Mouse (Mus musculus) left cerebral cortex, adult 8-10 months (tissue): Measurements from ENCODE around the gene Rgs7. TPM values are rescaled to one million over a fixed set of nuclear protein-coding genes. Genes with fewer than 3 reads are reported as not detected.

Experiments
- DNase-seq, 2 experiments: peaks; one replicate each; pipeline ENCODE4 v3.0.0; 2022; ENCODE audit warnings: low spot score in 2 of 2
- total RNA-seq, 4 experiments: library from RNA; stranded (reverse); gene quantifications; 2 replicates each; pipeline ENCODE4 v1.2.4; 2022

Rgs7 gene
- total RNA-seq: 100 to 1,000 TPM in 2 of 4 experiments, 10 to 100 TPM in 2; 96.2 to 115 (median 103) TPM

GRCm38 (mm10) chr1:175491861-175492682 lies at the start of gene Rgs7:
TSS of gene Rgs7 (minus strand) at chr1:175492500.
- peak; percentile 61 to 75 for DNase-seq

DNA sequence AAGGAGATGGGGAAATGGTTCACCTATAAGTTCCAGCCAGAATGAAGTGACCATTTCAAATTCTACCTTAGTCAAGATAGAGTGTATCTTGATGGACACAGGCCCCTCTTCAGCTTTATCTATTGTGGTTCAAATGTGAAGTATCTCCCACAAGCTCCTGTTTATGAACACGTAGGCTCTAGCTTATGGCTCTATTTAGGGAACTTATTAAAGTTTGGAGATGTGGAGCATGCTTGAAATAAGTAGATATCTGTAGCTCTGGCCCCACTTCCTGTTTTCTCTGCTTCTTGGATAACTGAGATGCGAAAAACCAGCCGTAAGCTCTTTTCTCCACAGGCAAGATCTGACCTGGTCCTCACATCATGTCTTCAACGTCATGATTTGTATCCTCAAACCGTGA lies 48.4 kb upstream of the Rgs7 start:
- no peak for DNase-seq

GRCm38 (mm10) chr1:175537321-175537720 lies 45.0 kb upstream of the Rgs7 start:
- DNase-seq: no peak

- no peak for DNase-seq
Measured at GRCm38 (mm10) chr1:175529858-175530257, 37.6 kb upstream of the Rgs7 start.

GRCm38 (mm10) chr1:175524626-175525294 lies 32.5 kb upstream of the Rgs7 start:
- DNase-seq: no peak

- DNase-seq: no peak
Measured at GRCm38 (mm10) chr1:175523572-175523971, 31.3 kb upstream of the Rgs7 start.

DNA sequence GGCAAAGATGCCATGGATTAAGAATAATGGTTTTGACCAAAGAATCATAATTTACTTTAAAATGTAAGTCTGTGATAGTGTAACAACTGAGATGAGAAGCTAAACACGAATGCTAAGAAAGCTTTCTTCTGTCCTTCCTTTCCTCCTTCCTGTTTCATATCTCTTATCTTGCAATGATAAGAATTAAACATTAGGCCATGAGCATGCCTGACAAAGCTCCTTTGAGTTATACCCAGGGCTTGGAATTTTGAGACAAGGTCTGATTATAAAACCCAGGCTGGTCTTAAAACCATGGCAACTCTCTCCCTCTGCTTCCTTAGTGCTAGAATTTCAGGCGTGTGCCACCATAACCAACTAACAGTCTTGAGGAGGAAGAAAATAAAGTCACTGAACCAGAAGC lies 22.2 kb upstream of the Rgs7 start:
- DNase-seq: no peak

GRCm38 (mm10) chr1:175512173-175512572 lies 19.9 kb upstream of the Rgs7 start:
- DNase-seq: no peak

DNA sequence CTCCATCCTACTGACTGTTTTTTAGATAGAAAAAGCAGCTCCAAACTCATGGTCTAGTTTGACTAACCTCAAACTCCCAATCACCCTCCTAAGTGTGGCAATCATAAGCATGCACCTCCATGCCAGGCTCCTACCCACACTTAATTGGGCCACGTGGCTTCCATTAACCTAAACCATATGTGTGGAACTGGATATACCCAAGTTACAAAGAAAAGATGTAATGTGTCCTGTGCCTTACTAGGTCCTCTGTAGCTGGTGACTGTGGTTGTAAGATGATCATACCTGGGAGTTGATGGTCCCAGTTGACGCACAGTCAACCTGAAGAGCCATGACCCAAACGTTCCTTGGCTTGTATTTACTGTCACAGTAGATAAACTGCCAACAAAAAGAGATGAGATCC lies 17.7 kb upstream of the Rgs7 start:
- no peak for DNase-seq

DNA sequence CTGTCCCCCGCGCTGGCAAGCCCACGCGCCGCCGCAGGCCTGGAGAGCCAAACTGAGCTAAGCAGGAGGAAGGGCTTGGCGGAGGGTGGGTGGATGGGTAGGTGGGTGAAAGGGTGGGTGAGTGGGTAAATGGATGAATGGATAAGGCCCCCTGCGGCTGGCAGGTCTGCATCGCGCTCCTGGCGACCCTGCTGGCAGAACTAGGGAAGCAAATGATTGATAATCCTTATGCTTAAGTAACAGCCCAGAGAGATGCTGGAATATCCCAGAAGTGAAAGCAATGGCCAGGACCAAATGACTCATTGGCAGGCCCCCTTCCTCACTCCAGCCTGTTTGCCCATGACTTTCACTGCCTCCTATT lies 363 bp upstream of the Rgs7 start:
- no peak for DNase-seq

GRCm38 (mm10) chr1:175491511-175491860 lies 814 bp downstream of the Rgs7 start:
- no peak for DNase-seq

- DNase-seq: no peak
Measured at GRCm38 (mm10) chr1:175485109-175485508, 7.2 kb downstream of the Rgs7 start.

DNA sequence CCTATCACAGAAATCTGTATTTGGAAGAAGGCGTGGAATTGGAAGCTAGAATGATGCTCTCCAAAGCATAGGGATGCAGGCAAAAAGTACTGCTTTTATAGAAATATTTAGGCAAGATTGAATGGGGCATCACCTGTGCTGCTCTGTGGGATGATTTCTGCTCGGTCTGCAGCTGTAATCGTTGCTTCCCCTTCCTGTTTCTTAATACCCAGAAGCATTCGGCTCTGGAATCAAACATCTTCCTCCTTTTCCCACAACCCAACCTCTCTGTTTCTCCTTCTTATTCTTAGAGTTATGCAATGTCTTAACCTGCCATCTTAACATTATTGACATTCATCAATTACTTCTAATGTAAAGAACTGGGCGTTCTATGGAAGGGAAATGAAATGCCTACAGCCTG lies 19.2 kb downstream of the Rgs7 start:
- no peak for DNase-seq

DNA sequence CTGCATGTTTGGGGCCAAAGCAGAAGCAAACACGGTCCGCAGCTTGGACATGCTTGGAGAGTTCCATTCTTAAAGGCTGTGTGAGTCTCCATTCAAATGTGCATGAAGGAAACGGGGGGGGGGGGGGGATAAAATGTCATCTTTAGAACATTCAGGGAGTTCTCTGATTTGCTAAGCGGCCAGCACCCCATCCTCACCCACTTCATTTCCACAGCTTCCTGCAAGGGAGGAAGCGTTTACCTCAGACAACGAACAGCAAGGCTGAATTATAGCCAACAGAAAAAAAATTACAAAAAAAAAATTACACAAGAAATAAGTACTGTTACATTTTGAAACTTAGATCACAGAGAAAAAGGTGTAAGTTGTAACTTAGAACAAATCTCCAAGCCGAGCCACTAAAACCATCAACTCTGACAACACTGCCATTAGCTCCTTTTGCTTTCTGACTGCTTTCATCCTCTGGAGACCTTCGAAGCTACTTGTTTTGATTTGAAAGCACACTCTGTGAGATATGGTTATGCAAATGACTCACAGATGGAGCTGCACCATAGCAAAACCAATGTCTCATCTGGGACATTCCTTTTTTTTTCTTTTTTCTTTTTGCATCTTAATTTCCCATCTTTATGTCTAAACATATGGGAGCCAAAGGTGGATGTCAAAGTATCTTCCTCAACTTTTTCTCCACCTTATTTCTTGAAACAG lies 23.1 kb downstream of the Rgs7 start:
- no peak for DNase-seq

GRCm38 (mm10) chr1:175464566-175464965 lies 27.7 kb downstream of the Rgs7 start:
- no peak for DNase-seq

- peak in 1 of 2 experiments; percentile 67 for DNase-seq
Measured at GRCm38 (mm10) chr1:175462351-175462750, 29.9 kb downstream of the Rgs7 start.

- peak in 1 of 2 experiments; percentile 60 for DNase-seq
Measured at GRCm38 (mm10) chr1:175454041-175454636, 38.2 kb downstream of the Rgs7 start.

- DNase-seq: no peak
Measured at GRCm38 (mm10) chr1:175448017-175448416, 44.3 kb downstream of the Rgs7 start.

- no peak for DNase-seq
Measured at GRCm38 (mm10) chr1:175442939-175443338, 49.4 kb downstream of the Rgs7 start.

DNA sequence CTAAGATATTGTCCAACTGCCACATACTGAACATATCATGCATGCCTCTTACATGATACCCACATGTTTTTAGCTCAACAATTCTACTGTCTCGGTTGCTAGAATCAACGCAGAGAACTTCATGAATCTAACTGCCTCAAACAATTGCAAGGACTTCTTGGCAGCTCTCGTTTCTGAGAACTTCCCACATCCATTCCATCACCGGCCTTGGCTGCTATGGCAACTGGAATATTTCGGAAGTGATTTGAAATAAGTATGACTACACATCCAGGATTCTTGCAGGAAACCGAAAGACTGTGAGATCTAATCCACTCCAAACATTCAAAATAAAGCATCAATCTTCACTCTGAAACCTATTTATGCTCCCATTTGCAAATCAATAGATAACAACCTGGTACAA lies 50.3 kb downstream of the Rgs7 start:
- DNase-seq: peak in 1 of 2 experiments; percentile 50

DNA sequence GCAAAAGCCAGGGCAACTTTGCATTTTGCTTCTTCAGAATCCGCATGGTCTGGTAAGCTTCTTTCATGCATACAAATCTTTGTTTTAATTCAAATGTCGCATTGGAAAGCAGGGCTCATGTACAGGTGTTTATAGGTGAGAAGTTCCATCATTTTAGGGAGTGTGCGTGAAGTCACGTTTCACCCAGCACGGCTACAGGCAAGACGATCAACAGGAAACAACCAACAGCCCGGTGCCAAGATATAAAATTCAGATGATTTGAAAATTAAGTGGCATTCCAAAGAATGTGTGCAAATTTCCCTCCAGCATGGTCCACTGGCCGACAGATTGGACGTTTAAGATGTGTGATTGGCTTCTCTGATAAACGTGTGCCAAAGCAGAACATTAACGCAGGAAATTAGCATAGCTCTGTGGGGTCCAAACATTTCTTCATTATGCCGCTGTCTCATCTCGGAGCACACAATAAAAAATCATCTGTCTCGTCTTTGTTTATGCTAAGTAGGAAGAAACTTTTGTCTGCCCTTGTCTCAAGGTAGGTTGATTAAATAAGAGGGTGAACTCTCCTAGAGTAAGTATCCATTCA lies 58.6 kb downstream of the Rgs7 start:
- no peak for DNase-seq

DNA sequence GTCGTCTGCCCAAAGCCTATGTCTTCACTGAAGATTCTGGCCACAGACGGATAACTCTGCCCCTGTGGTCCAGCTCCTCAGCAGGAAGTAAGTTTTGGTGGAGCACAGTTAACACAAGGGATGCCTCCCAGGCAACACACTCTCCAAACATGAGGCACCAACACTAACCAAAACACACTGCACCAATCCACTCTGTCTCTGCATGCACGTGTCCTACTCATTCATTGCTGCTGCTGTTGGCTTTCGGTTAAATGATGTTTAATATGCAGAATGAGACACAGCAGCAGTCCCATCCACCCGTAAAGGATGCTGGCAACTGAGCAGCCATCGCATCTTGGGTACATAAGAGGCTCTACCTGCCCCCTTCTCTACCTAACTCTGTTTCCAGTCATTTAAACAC lies 59.2 kb downstream of the Rgs7 start:
- DNase-seq: no peak
